Mouse (Mus musculus): ENCODE results near the gene BC049715. TPM values are rescaled to one million over a fixed set of nuclear protein-coding genes. Genes with fewer than 3 reads are reported as not detected.

BC049715 gene
- polyA plus RNA-seq, 1 experiment from 2014 or later = 1.6 TPM

- peak within 1 kb of the TSS; percentile 43 for H3K4me3 ChIP-seq (ENCODE audit: inconsistent target)
- no peaks in the 10 kb centered on the region for H3K36me3 ChIP-seq (ENCODE audit: inconsistent target)
- H3K27ac ChIP-seq = peak within 1 kb of the TSS; percentile 92
- under 1% methylated on average over 48 of the region's 50 CpGs for WGBS (ENCODE audit: missing documents)
- H3K79me2 ChIP-seq (ENCODE audit: inconsistent target) = peaks cover 7% of the 10 kb centered on the region
These were observed 23.4 kb upstream of the BC049715 start, which contains the start of gene Hist4h4 for GRCm38 (mm10) chr6:136803739-136804633. TSS of gene Hist4h4 (minus strand) at chr6:136804415.

GRCm38 (mm10) chr6:136804705-136805408 is 22.6 kb upstream of the BC049715 start:
- Histone ChIP-seq H3K36me3 (ENCODE audit: inconsistent target) (no peaks in the 10 kb centered on the region), H3K79me2 (ENCODE audit: inconsistent target) (peaks cover 16% of the 10 kb centered on the region), H3K27ac (peak overlapping the region; percentile 92), H3K4me3 (ENCODE audit: inconsistent target) (peak overlapping the region; percentile 43)
- 2% methylated on average over 9 of the region's 9 CpGs for WGBS (ENCODE audit: missing documents)

- peak overlapping the region; percentile 43 for H3K4me3 ChIP-seq (ENCODE audit: inconsistent target)
- H3K36me3 ChIP-seq (ENCODE audit: inconsistent target) = no peaks in the 10 kb centered on the region; the same call in 1 of the 2 replicates
- no CpG with 5 or more reads among the region's 1 CpGs for WGBS (ENCODE audit: missing documents)
- H3K79me2 ChIP-seq (ENCODE audit: inconsistent target) = peaks cover 21% of the 10 kb centered on the region
- H3K27ac ChIP-seq = peak overlapping the region; percentile 92
These were observed 22.0 kb upstream of the BC049715 start for GRCm38 (mm10) chr6:136805409-136805775.

GRCm38 (mm10) chr6:136806819-136807218 is 20.6 kb upstream of the BC049715 start:
- no peaks in the 10 kb centered on the region; the same call in 1 of the 2 replicates for H3K36me3 ChIP-seq (ENCODE audit: inconsistent target)
- H3K4me3 ChIP-seq (ENCODE audit: inconsistent target) = no peak overlapping the region
- peaks cover 35% of the 10 kb centered on the region for H3K79me2 ChIP-seq (ENCODE audit: inconsistent target)
- 95% methylated on average over 5 of the region's 5 CpGs for WGBS (ENCODE audit: missing documents)
- no peak overlapping the region for H3K27ac ChIP-seq

GRCm38 (mm10) chr6:136807395-136808013 is 19.9 kb upstream of the BC049715 start:
- Histone ChIP-seq H3K36me3 (ENCODE audit: inconsistent target) (no peaks in the 10 kb centered on the region; the same call in 1 of the 2 replicates), H3K79me2 (ENCODE audit: inconsistent target) (peaks cover 40% of the 10 kb centered on the region), H3K4me3 (ENCODE audit: inconsistent target) (peak overlapping the region; percentile 33), H3K27ac (peak overlapping the region; percentile 72)
- WGBS (ENCODE audit: missing documents) = 41% methylated on average over 15 of the region's 18 CpGs

- WGBS (ENCODE audit: missing documents) = under 1% methylated on average over 34 of the region's 34 CpGs
- H3K36me3 ChIP-seq (ENCODE audit: inconsistent target) = no peaks in the 10 kb centered on the region; the same call in 1 of the 2 replicates
- peaks cover 40% of the 10 kb centered on the region for H3K79me2 ChIP-seq (ENCODE audit: inconsistent target)
- peak within 1 kb of the TSS; percentile 92 for H3K27ac ChIP-seq
- peak within 1 kb of the TSS; percentile 90 for H3K4me3 ChIP-seq (ENCODE audit: inconsistent target)
These were observed 19.4 kb upstream of the BC049715 start, which contains the start of gene H2afj for GRCm38 (mm10) chr6:136808014-136808417. TSS of gene H2afj (plus strand) at chr6:136808244.

GRCm38 (mm10) chr6:136808631-136809046 is 18.8 kb upstream of the BC049715 start:
- Histone ChIP-seq H3K4me3 (ENCODE audit: inconsistent target) (peak overlapping the region; percentile 90), H3K79me2 (ENCODE audit: inconsistent target) (peaks cover 40% of the 10 kb centered on the region), H3K36me3 (ENCODE audit: inconsistent target) (peaks cover 3% of the 10 kb centered on the region; the same call in 1 of the 2 replicates), H3K27ac (peak overlapping the region; percentile 92)
- WGBS (ENCODE audit: missing documents) = under 1% methylated on average over 28 of the region's 28 CpGs

GRCm38 (mm10) chr6:136809077-136809476 is 18.3 kb upstream of the BC049715 start:
- Histone ChIP-seq H3K27ac (peak overlapping the region; percentile 92), H3K79me2 (ENCODE audit: inconsistent target) (peaks cover 40% of the 10 kb centered on the region), H3K36me3 (ENCODE audit: inconsistent target) (peaks cover 7% of the 10 kb centered on the region; the same call in 1 of the 2 replicates), H3K4me3 (ENCODE audit: inconsistent target) (peak overlapping the region; percentile 90)
- 0% methylated on average over 14 of the region's 14 CpGs for WGBS (ENCODE audit: missing documents)

- H3K4me3 ChIP-seq (ENCODE audit: inconsistent target) = peak overlapping the region; percentile 90
- WGBS (ENCODE audit: missing documents) = 23% methylated on average over 13 of the region's 13 CpGs
- H3K27ac ChIP-seq = peak overlapping the region; percentile 92
- peaks cover 13% of the 10 kb centered on the region; the same call in 1 of the 2 replicates for H3K36me3 ChIP-seq (ENCODE audit: inconsistent target)
- peaks cover 43% of the 10 kb centered on the region for H3K79me2 ChIP-seq (ENCODE audit: inconsistent target)
These were observed 17.8 kb upstream of the BC049715 start for GRCm38 (mm10) chr6:136809673-136810072.

GRCm38 (mm10) chr6:136811196-136811595 is 16.2 kb upstream of the BC049715 start:
- H3K36me3 ChIP-seq (ENCODE audit: inconsistent target) = peaks cover 23% of the 10 kb centered on the region; the same call in 1 of the 2 replicates

GRCm38 (mm10) chr6:136813117-136813516 is 14.3 kb upstream of the BC049715 start:
- Histone ChIP-seq H3K27ac (no peak overlapping the region), H3K36me3 (ENCODE audit: inconsistent target) (peaks cover 39% of the 10 kb centered on the region), H3K4me3 (ENCODE audit: inconsistent target) (no peak overlapping the region), H3K79me2 (ENCODE audit: inconsistent target) (peaks cover 66% of the 10 kb centered on the region)
- WGBS (ENCODE audit: missing documents) = 57% methylated on average over 4 of the region's 4 CpGs

More at GRCm38 (mm10) chr6:136811196-136811595, 16.2 kb upstream of the BC049715 start:
- 92% methylated on average over 10 of the region's 10 CpGs for WGBS (ENCODE audit: missing documents)
- H3K79me2 ChIP-seq (ENCODE audit: inconsistent target) = peaks cover 52% of the 10 kb centered on the region
- no peak overlapping the region for H3K4me3 ChIP-seq (ENCODE audit: inconsistent target)
- no peak overlapping the region for H3K27ac ChIP-seq

GRCm38 (mm10) chr6:136815381-136815780 is 12.0 kb upstream of the BC049715 start:
- Histone ChIP-seq H3K4me3 (ENCODE audit: inconsistent target) (no peak overlapping the region), H3K79me2 (ENCODE audit: inconsistent target) (peaks cover 68% of the 10 kb centered on the region), H3K36me3 (ENCODE audit: inconsistent target) (peaks cover 60% of the 10 kb centered on the region), H3K27ac (no peak overlapping the region)
- 55% methylated on average over 7 of the region's 7 CpGs for WGBS (ENCODE audit: missing documents)

- Histone ChIP-seq H3K4me3 (ENCODE audit: inconsistent target) (no peak overlapping the region), H3K36me3 (ENCODE audit: inconsistent target) (peaks cover 75% of the 10 kb centered on the region), H3K79me2 (ENCODE audit: inconsistent target) (peaks cover 68% of the 10 kb centered on the region), H3K27ac (no peak overlapping the region)
- WGBS (ENCODE audit: missing documents) = 95% methylated on average over 16 of the region's 21 CpGs
These were observed 10.6 kb upstream of the BC049715 start for GRCm38 (mm10) chr6:136816826-136817225.

- Histone ChIP-seq H3K4me3 (ENCODE audit: inconsistent target) (no peak overlapping the region), H3K79me2 (ENCODE audit: inconsistent target) (peaks cover 70% of the 10 kb centered on the region), H3K27ac (no peak overlapping the region), H3K36me3 (ENCODE audit: inconsistent target) (peaks cover 82% of the 10 kb centered on the region)
- WGBS (ENCODE audit: missing documents) = 90% methylated on average over 3 of the region's 3 CpGs
These were observed 9.9 kb upstream of the BC049715 start for GRCm38 (mm10) chr6:136817549-136817948.

All from macrophage (primary cell).